Mouse (Mus musculus) embryo, embryonic 10.5 days (tissue): ENCODE measurements around the gene Grrp1.
"Not testable (repeated sequence)": the region's sequence is repeated elsewhere in the genome, so short reads cannot be mapped to it uniquely, and the experiment has no call there.

Experiments used
- DNase-seq: peaks from one replicate; pipeline ENCODE4 v3.0.0-alpha.2; 2015; ENCODE audit warnings: low spot score

The Grrp1 gene

GRCm38 (mm10) chr4:134269622-134270021 is 15.7 kb upstream of the Grrp1 start:
- DNase-seq, result not testable (repeated sequence)

- no peak for DNase-seq
Observed at GRCm38 (mm10) chr4:134268102-134268655, 14.3 kb upstream of the Grrp1 start.

- DNase-seq, result no peak
Observed at GRCm38 (mm10) chr4:134265860-134266585, 12.1 kb upstream of the Grrp1 start.

- DNase-seq, result peak; percentile 70
Observed at GRCm38 (mm10) chr4:134263191-134263590, 9.3 kb upstream of the Grrp1 start.

- DNase-seq, result no peak
Observed at GRCm38 (mm10) chr4:134258354-134258753, 4.4 kb upstream of the Grrp1 start.

GRCm38 (mm10) chr4:134257198-134258009 is 3.5 kb upstream of the Grrp1 start:
- DNase-seq, result peak; percentile 69

GRCm38 (mm10) chr4:134256407-134257197 is 2.7 kb upstream of the Grrp1 start:
- peak; percentile 77 for DNase-seq

- peak; percentile 49 for DNase-seq
Observed at GRCm38 (mm10) chr4:134255854-134256253, 1.9 kb upstream of the Grrp1 start.

GRCm38 (mm10) chr4:134254835-134255234 is 929 bp upstream of the Grrp1 start:
- DNase-seq, result no peak

- peak; percentile 66 for DNase-seq
Observed at GRCm38 (mm10) chr4:134252911-134253721, 790 bp downstream of the Grrp1 start.

- peak; percentile 54 for DNase-seq
Observed at GRCm38 (mm10) chr4:134252131-134252910, 1.6 kb downstream of the Grrp1 start.

- peak; percentile 54 for DNase-seq
Observed at GRCm38 (mm10) chr4:134251241-134252130, 2.4 kb downstream of the Grrp1 start.

- DNase-seq, result peak; percentile 50
Observed at GRCm38 (mm10) chr4:134250930-134251240, 3.0 kb downstream of the Grrp1 start.

- DNase-seq, result peak; percentile 65
Observed at GRCm38 (mm10) chr4:134250116-134250929, 3.6 kb downstream of the Grrp1 start.

- peak; percentile 79 for DNase-seq
Observed at GRCm38 (mm10) chr4:134249651-134250050, 4.3 kb downstream of the Grrp1 start.

GRCm38 (mm10) chr4:134246719-134247258 is 7.1 kb downstream of the Grrp1 start, which contains the start of gene Gm30191:
Gene Gm30191, plus strand, starts transcription at chr4:134246935.
- DNase-seq, result no peak

GRCm38 (mm10) chr4:134246256-134246655 is 7.7 kb downstream of the Grrp1 start:
- DNase-seq, result no peak

GRCm38 (mm10) chr4:134245148-134245843 is 8.6 kb downstream of the Grrp1 start, which contains the start of gene Zfp593:
Gene Zfp593, minus strand, starts transcription at chr4:134245592.
- DNase-seq, result peak; percentile 96
